Mouse (Mus musculus) gastrocnemius, adult 8-10 months (tissue): ENCODE measurements around the gene Bsx. TPM values are rescaled to one million over a fixed set of nuclear protein-coding genes. Genes with fewer than 3 reads are reported as not detected.

Source experiments
- DNase-seq, 2 experiments: peaks; one replicate each; pipeline ENCODE4 v3.0.0; 2022; ENCODE audit warnings: low spot score in 2 of 2
- total RNA-seq, 4 experiments: library from RNA; stranded (reverse); gene quantifications; 2 replicates each; pipeline ENCODE4 v1.2.4; 2022

Bsx gene
- total RNA-seq, 4 experiments from 2014 or later: not detected

DNA sequence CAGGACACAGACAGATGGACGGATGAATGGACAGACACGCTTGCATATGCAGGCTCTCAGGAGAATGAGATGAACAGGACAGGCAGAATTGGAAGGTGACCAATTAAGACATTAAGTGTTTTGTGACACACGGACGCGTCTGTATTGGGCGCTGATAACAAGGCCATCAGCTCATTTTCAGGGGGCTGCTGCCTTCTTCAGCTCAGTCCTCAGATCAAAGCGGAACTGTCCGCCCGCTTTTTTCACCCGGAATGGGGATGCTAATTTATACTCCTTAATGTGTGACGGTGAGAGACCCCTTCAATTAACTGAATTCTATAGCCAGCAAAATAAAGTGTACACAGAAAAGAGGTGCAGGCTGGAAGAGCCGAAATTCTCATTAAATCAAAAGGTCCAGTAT lies 15.5 kb downstream of the Bsx start:
- no peak for DNase-seq

DNA sequence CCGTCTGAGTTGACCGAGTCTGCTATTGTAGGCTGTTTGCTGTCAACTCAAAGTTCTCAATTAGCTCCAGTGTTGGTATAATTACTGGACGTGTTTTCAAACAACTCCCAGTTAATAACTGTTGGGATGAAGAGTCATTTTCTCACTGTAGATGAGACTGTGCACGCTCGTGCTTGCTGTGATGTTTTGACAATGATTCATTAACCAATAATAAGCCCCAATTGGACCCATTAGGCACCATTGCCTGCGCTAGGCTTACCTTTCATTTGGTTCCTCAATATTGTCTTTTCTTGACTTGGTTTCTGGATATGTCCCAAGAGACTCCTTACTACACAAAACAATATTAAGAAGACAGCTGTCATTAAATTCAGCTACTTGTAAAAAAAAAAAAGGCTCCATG lies 18.5 kb downstream of the Bsx start:
- DNase-seq: no peak

GRCm38 (mm10) chr9:40907413-40907812 lies 33.5 kb downstream of the Bsx start:
- no peak for DNase-seq

DNA sequence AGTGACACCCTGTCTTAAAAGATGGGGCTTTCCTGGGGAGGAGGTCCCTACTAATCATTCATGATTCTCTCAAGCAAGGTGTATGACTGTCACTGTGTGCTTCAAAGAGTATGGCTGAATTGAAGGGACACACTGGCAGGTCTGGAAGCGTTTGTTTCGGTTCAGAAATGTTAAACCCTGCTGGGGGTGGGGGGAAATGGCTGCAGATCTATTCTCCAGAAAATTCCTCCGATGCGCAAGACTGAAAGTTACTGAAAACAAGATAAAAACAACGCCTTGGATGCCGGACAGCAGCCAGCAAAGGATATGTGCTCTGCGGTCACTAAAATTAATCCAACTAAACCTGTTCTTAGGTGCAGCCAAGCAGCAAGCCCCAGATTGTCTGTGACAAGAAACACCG lies 34.5 kb downstream of the Bsx start:
- DNase-seq: no peak

GRCm38 (mm10) chr9:40908915-40909314 lies 35.0 kb downstream of the Bsx start:
- DNase-seq: no peak

GRCm38 (mm10) chr9:40917871-40918613 lies 44.1 kb downstream of the Bsx start:
- DNase-seq: no peak

DNA sequence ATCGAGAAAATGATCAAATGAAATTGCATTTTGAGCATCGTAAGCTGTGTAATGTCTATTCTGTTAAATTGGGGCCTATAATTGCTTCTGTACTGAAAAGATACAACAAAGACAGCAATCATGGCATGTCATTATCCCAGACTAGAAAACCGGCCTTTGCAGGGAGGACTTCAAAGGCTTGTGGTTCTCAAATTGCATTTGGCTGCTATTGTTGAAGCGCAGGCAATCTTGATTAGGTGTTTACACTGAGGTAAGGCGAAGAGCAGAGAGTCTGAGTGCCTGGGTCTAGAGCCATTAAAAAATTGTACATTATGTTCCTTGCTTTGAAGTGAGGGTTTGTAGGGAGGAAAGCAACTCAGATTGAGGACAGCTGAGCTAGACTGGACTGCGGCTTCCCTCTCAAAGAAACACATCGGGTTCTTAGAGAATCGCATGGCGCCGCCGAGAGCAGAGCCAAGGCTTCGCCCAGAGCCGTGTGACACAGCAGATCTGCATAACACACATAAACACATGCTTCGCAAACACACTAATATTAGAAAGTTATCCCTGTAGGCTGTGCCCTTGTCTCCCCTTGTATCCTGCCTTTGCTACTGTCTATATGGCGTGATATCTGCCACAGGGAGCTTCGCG lies 53.5 kb downstream of the Bsx start:
- DNase-seq: no peak

Other genes with a start within 250 kb of the Bsx start
- not detected for gene Gm21915, start 203.5 kb upstream of the Bsx start, total RNA-seq
- 1 to 10 TPM; 1.5 to 4.0 (median 2.5) TPM for gene Clmp, start 188.2 kb upstream of the Bsx start, total RNA-seq
- 1,000 to 10,000 TPM in 3 of 4 experiments, 100 to 1,000 TPM in 1; 996 to 1,351 (median 1,061) TPM for gene Hspa8, start 73.1 kb upstream of the Bsx start, total RNA-seq
- gene Jhy, start 90.0 kb downstream of the Bsx start, total RNA-seq: not detected
- not detected for gene Crtam, start 130.5 kb downstream of the Bsx start, total RNA-seq